Mouse (Mus musculus): ENCODE measurements at regions not wholly inside any gene's neighbourhood (a gene's known extent, or its start where the extent isn't known, plus 50 kb on each side); places are given as distances from the start of the nearest gene placed in this dataset.

GRCm38 (mm10) chr2:67332211-67332610, 81.3 kb upstream of the Gm21830 start:
- Histone ChIP-seq H3K4me3 (replicated peaks; ENCODE audit: low read length) (no peak overlapping the region), H3K4me1 (replicated peaks; ENCODE audit: control insufficient read depth, insufficient read depth, low read length) (no peaks in the 10 kb centered on the region), H3K9me3 (ENCODE audit: control insufficient read depth, low read length) (no peaks in the 10 kb centered on the region), H3K27ac (ENCODE audit: low read length) (no peak overlapping the region), H3K27me3 (replicated peaks; ENCODE audit: control insufficient read depth, insufficient read depth, low read length) (no peaks in the 10 kb centered on the region), H3K9ac (replicated peaks; ENCODE audit: low read depth, low read length) (no peak overlapping the region), H3K4me2 (ENCODE audit: low read length) (no peak overlapping the region), H3K36me3 (ENCODE audit: control insufficient read depth, insufficient read depth) (no peaks in the 10 kb centered on the region)
- 23% methylated on average over 2 of the region's 2 CpGs for WGBS
- ATAC-seq: peak; percentile 89

GRCm38 (mm10) chr2:67344711-67345110, 68.8 kb upstream of the Gm21830 start:
- Histone ChIP-seq H3K27me3 (replicated peaks; ENCODE audit: control insufficient read depth, insufficient read depth, low read length) (no peaks in the 10 kb centered on the region), H3K4me3 (replicated peaks; ENCODE audit: low read length) (no peak overlapping the region), H3K4me2 (ENCODE audit: low read length) (no peak overlapping the region; the same call in 1 of the 2 replicates), H3K4me1 (replicated peaks; ENCODE audit: control insufficient read depth, insufficient read depth, low read length) (0 out of 2 replicates have a peak, but pooled peaks cover 3% of the 10 kb centered on the region), H3K27ac (ENCODE audit: low read length) (no peak overlapping the region), H3K36me3 (ENCODE audit: control insufficient read depth, insufficient read depth) (no peaks in the 10 kb centered on the region), H3K9ac (replicated peaks; ENCODE audit: low read depth, low read length) (no peak overlapping the region), H3K9me3 (ENCODE audit: control insufficient read depth, low read length) (no peaks in the 10 kb centered on the region)
- peak; percentile 33; the same call in 1 of the 2 replicates for ATAC-seq
- 30% methylated on average over 5 of the region's 5 CpGs for WGBS
